In the genomic region with DNA sequence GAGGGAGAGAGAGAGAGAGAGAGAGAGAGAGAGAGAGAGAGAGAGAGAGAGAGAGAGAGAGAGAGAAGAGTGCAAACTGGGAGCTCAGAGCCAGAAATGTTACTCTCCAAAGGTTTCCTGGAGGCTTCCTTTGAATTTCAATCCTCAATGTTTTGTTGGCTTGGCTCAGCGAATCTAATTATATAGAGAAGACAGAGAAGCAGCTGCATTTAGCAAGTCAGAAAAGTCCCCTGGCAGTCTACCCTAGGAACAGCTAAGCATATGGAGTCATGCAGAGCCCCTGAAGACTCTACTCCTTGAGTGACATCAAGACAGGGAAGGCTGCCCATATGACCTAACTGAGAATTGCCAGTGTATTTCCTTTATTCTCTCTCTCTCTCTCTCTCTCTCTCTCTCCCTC, we compare ENCODE assay signal across 20 mouse cellular contexts.
DNase-seq lines count a peak whose midpoint lies in the region; ATAC-seq lines count a peak whose summit lies in the region.
"Had no signal": no experiment of that assay in that cellular context is flagged by ENCODE, and none has a peak within 500 bp of the region (broad histone marks: within the 10 kb centered on the region; RNA-seq: fewer than 3 reads in every experiment).

No protein-coding gene starts in this region.

- H3K4me3 ChIP-seq in hindbrain, embryonic 16.5 days (ENCODE audit: low read length), result no peak overlapping the region
- no peak overlapping the region for H3K4me3 ChIP-seq in hindbrain, embryonic 13.5 days
- no peak overlapping the region for H3K4me3 ChIP-seq in embryonic facial prominence, embryonic 14.5 days (ENCODE audit: low read depth, low read length)
- H3K4me3 ChIP-seq: forebrain, embryonic 10.5 days; heart, embryonic 15.5 days; hindbrain, embryonic 10.5 days; left cerebral cortex, adult 2 months; liver, embryonic 12.5 days; lung, embryonic 15.5 days; neural tube, embryonic 13.5 days had no signal

- no peaks in the 10 kb centered on the region for H3K27me3 ChIP-seq in hindbrain, embryonic 16.5 days (replicated peaks; ENCODE audit: control insufficient read depth, insufficient read depth, low read length)
- H3K27me3 ChIP-seq in hindbrain, embryonic 13.5 days, result no peaks in the 10 kb centered on the region
- H3K27me3 ChIP-seq in embryonic facial prominence, embryonic 14.5 days (replicated peaks; ENCODE audit: control insufficient read depth, insufficient read depth, low read length), result no peaks in the 10 kb centered on the region
- H3K27me3 ChIP-seq: heart, embryonic 15.5 days; liver, embryonic 12.5 days; lung, embryonic 15.5 days; neural tube, embryonic 13.5 days had no signal

- no peak overlapping the region for H3K9ac ChIP-seq in hindbrain, embryonic 16.5 days (ENCODE audit: low read depth, low read length)
- H3K9ac ChIP-seq in hindbrain, embryonic 13.5 days, result no peak overlapping the region
- H3K9ac ChIP-seq in embryonic facial prominence, embryonic 14.5 days (ENCODE audit: low read depth, low read length), result no peak overlapping the region
- H3K9ac ChIP-seq: heart, embryonic 15.5 days; liver, embryonic 12.5 days; lung, embryonic 15.5 days; neural tube, embryonic 13.5 days had no signal

- no peaks in the 10 kb centered on the region for H3K4me1 ChIP-seq in hindbrain, embryonic 16.5 days (ENCODE audit: control insufficient read depth, insufficient read depth, low read depth, low read length)
- H3K4me1 ChIP-seq in hindbrain, embryonic 13.5 days (replicated peaks), result peaks cover 7% of the 10 kb centered on the region; the same call in 1 of the 2 replicates
- no peaks in the 10 kb centered on the region for H3K4me1 ChIP-seq in embryonic facial prominence, embryonic 14.5 days (ENCODE audit: control insufficient read depth, insufficient read depth, low read length)
- H3K4me1 ChIP-seq: forebrain, embryonic 10.5 days; heart, embryonic 15.5 days; hindbrain, embryonic 10.5 days; liver, embryonic 12.5 days; lung, embryonic 15.5 days had no signal

- H3K4me2 ChIP-seq in hindbrain, embryonic 16.5 days (ENCODE audit: low read length), result no peak overlapping the region
- no peak overlapping the region for H3K4me2 ChIP-seq in hindbrain, embryonic 13.5 days
- no peak overlapping the region for H3K4me2 ChIP-seq in embryonic facial prominence, embryonic 14.5 days (ENCODE audit: low read depth, low read length)
- H3K4me2 ChIP-seq: heart, embryonic 15.5 days; liver, embryonic 12.5 days; lung, embryonic 15.5 days; neural tube, embryonic 13.5 days had no signal

- ATAC-seq in hindbrain, embryonic 16.5 days, result peak; percentile 52; the same call in 1 of the 2 replicates
- ATAC-seq in hindbrain, embryonic 13.5 days (ENCODE audit: low FRiP score), result no peak
- ATAC-seq in embryonic facial prominence, embryonic 14.5 days (ENCODE audit: low read depth), result no peak
- ATAC-seq: CD4-positive, CD25-positive, alpha-beta regulatory T cell, adult 4 months; liver, embryonic 12.5 days had no signal

- no peaks in the 10 kb centered on the region for H3K9me3 ChIP-seq in hindbrain, embryonic 16.5 days (ENCODE audit: control insufficient read depth, low read length)
- no peaks in the 10 kb centered on the region for H3K9me3 ChIP-seq in hindbrain, embryonic 13.5 days
- H3K9me3 ChIP-seq in embryonic facial prominence, embryonic 14.5 days (ENCODE audit: control insufficient read depth, low read length), result 0 out of 2 replicates have a peak, but pooled peaks cover 3% of the 10 kb centered on the region
- H3K9me3 ChIP-seq: heart, embryonic 15.5 days; liver, embryonic 12.5 days; lung, embryonic 15.5 days; neural tube, embryonic 13.5 days had no signal

- H3K27ac ChIP-seq in hindbrain, embryonic 16.5 days (ENCODE audit: low read depth, low read length), result no peak overlapping the region
- no peak overlapping the region for H3K27ac ChIP-seq in hindbrain, embryonic 13.5 days
- H3K27ac ChIP-seq in embryonic facial prominence, embryonic 14.5 days (replicated peaks; ENCODE audit: low read depth, low read length), result no peak overlapping the region; the same call in 1 of the 2 replicates
- H3K27ac ChIP-seq: heart, embryonic 15.5 days; hindbrain, embryonic 10.5 days; liver, embryonic 12.5 days; lung, embryonic 15.5 days; neural tube, embryonic 13.5 days had no signal

- DNase-seq in embryonic facial prominence, embryonic 14.5 days (ENCODE audit: low spot score), result peak; percentile 88
- DNase-seq in left cerebral cortex, adult 11 months (ENCODE audit: low spot score), result peak; percentile 40
- peak; percentile 45 to 84 for DNase-seq in right cerebral cortex, postnatal 10 days (ENCODE audit: low spot score in 2 of 2)
- no peak for DNase-seq in lung, postnatal 36 days
- no peak for DNase-seq in cerebellum, adult 9-10 months
- no peak for DNase-seq in T-cell, adult 2 months (ENCODE audit: low spot score)
- DNase-seq: adrenal gland, adult 8-10 months; cerebellum, postnatal 14 days; kidney, adult 18-20 months; kidney, postnatal 36 days had no signal

- H3K36me3 ChIP-seq in hindbrain, embryonic 16.5 days (ENCODE audit: control insufficient read depth, insufficient read depth, low read length), result no peaks in the 10 kb centered on the region
- no peaks in the 10 kb centered on the region for H3K36me3 ChIP-seq in hindbrain, embryonic 13.5 days
- H3K36me3 ChIP-seq in embryonic facial prominence, embryonic 14.5 days (ENCODE audit: control insufficient read depth, insufficient read depth, low read length), result no peaks in the 10 kb centered on the region
- H3K36me3 ChIP-seq: forebrain, embryonic 10.5 days; heart, embryonic 15.5 days; hindbrain, embryonic 10.5 days; liver, embryonic 12.5 days; lung, embryonic 15.5 days; neural tube, embryonic 13.5 days had no signal

- 36% methylated on average over 1 of the region's 1 CpGs for WGBS in hindbrain, embryonic 16.5 days
- 48% methylated on average over 1 of the region's 1 CpGs for WGBS in hindbrain, embryonic 13.5 days
- WGBS in embryonic facial prominence, embryonic 14.5 days, result 40% methylated on average over 1 of the region's 1 CpGs

Comparison
In these comparisons a context has a peak if more than half of its experiments do, and no peak if none do; other contexts are left out.
1. DNase-seq: peak in embryonic facial prominence, embryonic 14.5 days (single experiment), left cerebral cortex, adult 11 months (single experiment) and right cerebral cortex, postnatal 10 days (2 of 2); none in lung, postnatal 36 days (single experiment), cerebellum, adult 9-10 months (single experiment) and T-cell, adult 2 months (single experiment).